Mouse (Mus musculus): ENCODE measurements around the gene Il17f. TPM values are rescaled to one million over a fixed set of nuclear protein-coding genes. Genes with fewer than 3 reads are reported as not detected.
"Not testable (repeated sequence)": the region's sequence is repeated elsewhere in the genome, so short reads cannot be mapped to it uniquely, and the experiment has no call there.

Gene Il17f
- total RNA-seq, 2 experiments from 2014 or later: not detected

- DNase-seq: no peak
Measured at GRCm38 (mm10) chr1:20778366-20778765, 12.1 kb downstream of the Il17f start.

GRCm38 (mm10) chr1:20774026-20774730, 16.2 kb downstream of the Il17f start:
- not testable (repeated sequence) for DNase-seq

GRCm38 (mm10) chr1:20766526-20766925, 23.9 kb downstream of the Il17f start:
- DNase-seq: no peak

- DNase-seq: no peak
Measured at GRCm38 (mm10) chr1:20761411-20761810, 29.0 kb downstream of the Il17f start.

- DNase-seq: no peak
Measured at GRCm38 (mm10) chr1:20760331-20760730, 30.1 kb downstream of the Il17f start.

- peak; percentile 5 for DNase-seq
Measured at GRCm38 (mm10) chr1:20759799-20760198, 30.6 kb downstream of the Il17f start.

GRCm38 (mm10) chr1:20757586-20757985, 32.8 kb downstream of the Il17f start:
- DNase-seq: peak; percentile 23

- no peak for DNase-seq
Measured at GRCm38 (mm10) chr1:20754439-20754838, 36.0 kb downstream of the Il17f start.

- DNase-seq: no peak
Measured at GRCm38 (mm10) chr1:20740496-20740998, 49.9 kb downstream of the Il17f start.

GRCm38 (mm10) chr1:20738483-20738882, 51.9 kb downstream of the Il17f start:
- DNase-seq: no peak

- DNase-seq: no peak
Measured at GRCm38 (mm10) chr1:20736572-20736971, 53.8 kb downstream of the Il17f start.

GRCm38 (mm10) chr1:20730903-20731302, 59.5 kb downstream of the Il17f start, which contains the start of gene Il17a:
Il17a (plus strand) TSS chr1:20730905.
- DNase-seq: no peak

Other genes starting within 250 kb of the Il17f start
- 1 to 10 TPM in 1 of 2 experiments, under 1 TPM in 1; 0.39 to 1.1 TPM for gene Pkhd1, start 172.6 kb downstream of the Il17f start, total RNA-seq (2021)
- not detected for gene Il17a, start 59.7 kb downstream of the Il17f start, total RNA-seq (2021)
- 10 to 100 TPM; 40.3 to 54.6 TPM for gene Mcm3, start 29.7 kb upstream of the Il17f start, total RNA-seq (2021)
- 10 to 100 TPM; 20.7 to 22.4 TPM for gene Paqr8, start 100.0 kb upstream of the Il17f start, total RNA-seq (2021)
- 1 to 10 TPM; 1.5 to 3.2 TPM for gene Efhc1, start 161.0 kb upstream of the Il17f start, total RNA-seq (2021)